Mouse (Mus musculus) liver, postnatal 0 days (tissue): ENCODE results near the gene Snx9. TPM values are rescaled to one million over a fixed set of nuclear protein-coding genes. Genes with fewer than 3 reads are reported as not detected.
A peak's percentile ranks its signal among the peaks of the same experiment; 100 is the strongest.

Source experiments
- ATAC-seq: fragments of 200-750 bp; cut with Nextera tagmentation; 2 replicates; pipeline ENCODE4 v1.8.0; 2017; ENCODE audit warnings: mild to moderate bottlenecking, moderate library complexity
- DNase-seq: peaks from one replicate; pipeline ENCODE4 v3.0.0-alpha.2; 2016
- H3K27ac ChIP-seq: fragments of 300-500 bp; sonication (generic); 2 replicates; pipeline ENCODE4 v1.5.1; 2014; ENCODE audit warnings: antibody characterized with exemption, moderate library complexity, mild to moderate bottlenecking, low read depth
- H3K27me3 ChIP-seq: fragments of 300-500 bp; sonication (generic); 2 replicates; pipeline ENCODE4 v1.6.1; 2014; ENCODE audit warnings: low read length, control low read depth, mixed read lengths; ENCODE audit not compliant: insufficient read depth
- H3K36me3 ChIP-seq: fragments of 300-500 bp; sonication (generic); replicated peaks from 2 replicates; pipeline ENCODE4 v1.6.1; 2014; ENCODE audit warnings: mild to moderate bottlenecking, control low read depth, low read length, moderate library complexity, mixed read lengths; ENCODE audit not compliant: insufficient read depth
- H3K4me1 ChIP-seq: fragments of 300-500 bp; sonication (generic); 2 replicates; pipeline ENCODE4 v1.6.1; 2014; ENCODE audit warnings: antibody characterized with exemption, mild to moderate bottlenecking, control low read depth; ENCODE audit not compliant: insufficient read depth
- H3K4me2 ChIP-seq: fragments of 300-500 bp; sonication (generic); 2 replicates; pipeline ENCODE4 v1.6.1; 2014; ENCODE audit warnings: low read depth, mild to moderate bottlenecking, low read length, moderate library complexity, mixed read lengths
- H3K4me3 ChIP-seq: fragments of 300-500 bp; sonication (generic); 2 replicates; pipeline ENCODE4 v1.5.1; 2014; ENCODE audit warnings: low read depth, low read length
- H3K9ac ChIP-seq: fragments of 300-500 bp; sonication (generic); replicated peaks from 2 replicates; pipeline ENCODE4 v1.6.1; 2014; ENCODE audit warnings: mild to moderate bottlenecking, moderate library complexity
- H3K9me3 ChIP-seq: fragments of 300-500 bp; sonication (generic); 2 replicates; pipeline ENCODE4 v1.6.1; 2016; ENCODE audit warnings: mild to moderate bottlenecking, control low read depth, low read length, mixed read lengths
- CTCF ChIP-seq: sonication (generic); IDR thresholded peaks from 2 replicates; pipeline ENCODE4 v1.5.1; 2016; ENCODE audit warnings: antibody characterized with exemption, low read depth
- EP300 ChIP-seq: IDR thresholded peaks from 2 replicates; pipeline ENCODE4 v1.6.1; 2016; ENCODE audit warnings: antibody characterized with exemption, low read depth, mild to moderate bottlenecking
- WGBS: fragments of 180-500 bp; shearing (Covaris S2); extraction: QIAGEN DNeasy Blood & Tissue Kit; methylation state at CpG from one replicate; pipeline ENCODE4 v1.1.7; 2014; ENCODE audit not compliant: insufficient replicate concordance; 5-methylcytosine and 5-hydroxymethylcytosine counted together
- polyA plus RNA-seq: library from polyadenylated mRNA; unstranded; fragments of >200 nt; fragmentation: Nextera tagmentation; extraction: Ambion mirVana; gene quantifications from 2 replicates; pipeline ENCODE4 v1.2.1, GENCODE M21; 2015

Snx9 gene
- polyA plus RNA-seq, 1 experiment from 2014 or later, result 13.5 TPM

GRCm38 (mm10) chr17:5819105-5819504 is 22.0 kb upstream of the Snx9 start:
- no peak overlapping the region for H3K4me2 ChIP-seq
- no peak overlapping the region for H3K4me3 ChIP-seq
- WGBS, result 69% methylated on average over 6 of the region's 6 CpGs
- DNase-seq (no peak), ATAC-seq (no peak)
- H3K27ac ChIP-seq, result no peak overlapping the region
- H3K27me3 ChIP-seq, result no peaks in the 10 kb centered on the region
- no peaks in the 10 kb centered on the region for H3K36me3 ChIP-seq
- H3K4me1 ChIP-seq, result no peaks in the 10 kb centered on the region
- H3K9me3 ChIP-seq, result no peaks in the 10 kb centered on the region
- TF ChIP-seq CTCF, result no peak
- no peak for TF ChIP-seq EP300
- H3K9ac ChIP-seq, result no peak overlapping the region

DNA sequence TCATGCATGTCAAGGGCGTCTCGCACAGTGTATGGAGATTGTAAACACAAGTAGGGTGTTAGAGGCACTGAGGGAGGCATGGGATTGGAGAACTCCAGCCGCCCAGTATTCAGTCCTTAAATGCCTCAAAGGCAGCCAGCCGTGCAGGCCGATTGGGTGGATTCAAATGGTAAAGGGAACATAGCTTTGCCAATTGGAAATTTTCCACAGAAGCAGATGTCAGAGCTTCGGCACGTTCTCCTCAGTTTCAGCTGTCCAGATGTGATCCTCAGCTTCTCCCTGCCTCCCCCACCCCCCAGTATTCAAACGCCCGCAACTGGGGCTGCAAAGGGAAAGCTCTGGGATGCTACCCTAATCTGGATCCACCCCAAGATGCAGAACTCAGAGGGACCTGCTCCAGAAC is 21.3 kb upstream of the Snx9 start:
- no peak overlapping the region for H3K4me3 ChIP-seq
- ATAC-seq, result no peak
- DNase-seq, result no peak
- H3K4me1 ChIP-seq, result no peaks in the 10 kb centered on the region
- WGBS, result 73% methylated on average over 9 of the region's 9 CpGs
- H3K27me3 ChIP-seq, result no peaks in the 10 kb centered on the region
- H3K27ac ChIP-seq, result no peak overlapping the region
- no peak for TF ChIP-seq EP300
- no peak for TF ChIP-seq CTCF
- no peaks in the 10 kb centered on the region for H3K36me3 ChIP-seq
- no peaks in the 10 kb centered on the region for H3K9me3 ChIP-seq
- no peak overlapping the region for H3K9ac ChIP-seq
- H3K4me2 ChIP-seq, result no peak overlapping the region

DNA sequence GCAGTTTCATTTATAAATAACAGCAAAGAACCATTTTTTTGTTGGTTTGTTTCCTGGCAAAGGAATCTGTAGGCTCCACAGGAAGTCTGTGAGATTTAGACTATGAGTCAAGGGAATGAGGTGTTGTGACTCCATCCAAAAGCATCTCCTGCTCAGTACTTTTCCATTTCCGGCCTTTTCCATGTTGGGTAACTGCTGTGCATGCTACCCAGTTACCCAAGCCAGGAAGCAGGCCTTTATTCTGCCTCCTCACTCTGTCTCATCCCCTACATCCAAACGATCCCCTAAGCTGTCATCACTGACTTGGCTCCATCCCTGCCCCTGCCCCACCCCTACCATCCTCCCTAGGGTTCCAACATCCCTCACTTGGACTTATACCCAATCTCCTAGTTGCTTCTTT is 18.6 kb upstream of the Snx9 start:
- no peak overlapping the region for H3K4me2 ChIP-seq
- H3K4me1 ChIP-seq, result no peaks in the 10 kb centered on the region
- WGBS, result 73% methylated on average over 2 of the region's 2 CpGs
- no peak overlapping the region for H3K9ac ChIP-seq
- DNase-seq (no peak), ATAC-seq (peak; percentile 21; the same call in 1 of the 2 replicates)
- H3K27me3 ChIP-seq, result no peaks in the 10 kb centered on the region
- no peaks in the 10 kb centered on the region for H3K36me3 ChIP-seq
- TF ChIP-seq CTCF, result no peak
- 0 out of 2 replicates have a peak, but pooled peaks have one; percentile 15 for TF ChIP-seq EP300
- no peaks in the 10 kb centered on the region for H3K9me3 ChIP-seq
- H3K27ac ChIP-seq, result no peak overlapping the region
- no peak overlapping the region for H3K4me3 ChIP-seq

DNA sequence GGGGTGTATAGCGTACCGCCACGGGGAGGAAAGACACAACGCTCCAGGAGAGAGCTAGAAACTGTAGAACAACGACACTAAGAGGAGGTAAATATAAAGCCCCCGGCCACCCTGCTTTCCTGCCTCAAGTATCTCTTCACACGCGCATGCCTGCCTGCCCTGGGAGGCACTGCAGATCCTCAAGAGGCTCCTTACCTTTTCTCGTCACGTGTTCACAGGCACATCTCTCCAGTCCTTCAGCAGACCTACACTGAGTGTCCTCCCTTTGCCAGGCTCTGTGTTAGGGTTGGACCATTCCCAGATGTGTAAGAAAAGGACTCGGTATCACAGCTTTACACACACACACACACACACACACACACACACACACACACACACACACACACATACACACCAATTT is 18.1 kb upstream of the Snx9 start:
- Histone ChIP-seq H3K4me3 (no peak overlapping the region), H3K9me3 (no peaks in the 10 kb centered on the region), H3K27me3 (no peaks in the 10 kb centered on the region), H3K36me3 (no peaks in the 10 kb centered on the region), H3K4me2 (no peak overlapping the region), H3K4me1 (peaks cover under 1% of the 10 kb centered on the region; the same call in 1 of the 2 replicates), H3K9ac (no peak overlapping the region), H3K27ac (no peak overlapping the region)
- 82% methylated on average over 11 of the region's 11 CpGs for WGBS
- TF ChIP-seq CTCF (no peak), EP300 (no peak)
- ATAC-seq (no peak), DNase-seq (no peak)

- DNase-seq, result no peak
- Histone ChIP-seq H3K27me3 (no peaks in the 10 kb centered on the region), H3K4me2 (peak overlapping the region; percentile 48), H3K4me1 (peaks cover 35% of the 10 kb centered on the region), H3K4me3 (no peak overlapping the region), H3K36me3 (no peaks in the 10 kb centered on the region), H3K27ac (peak overlapping the region; percentile 64), H3K9me3 (no peaks in the 10 kb centered on the region), H3K9ac (0 out of 2 replicates have a peak overlapping the region, but pooled peaks have one; percentile 46)
- ATAC-seq, result peak; percentile 23; the same call in 1 of the 2 replicates
- TF ChIP-seq EP300, result no peak
- TF ChIP-seq CTCF, result no peak
- WGBS, result 35% methylated on average over 14 of the region's 15 CpGs
Observed at GRCm38 (mm10) chr17:5827836-5828582, 13.1 kb upstream of the Snx9 start.

DNA sequence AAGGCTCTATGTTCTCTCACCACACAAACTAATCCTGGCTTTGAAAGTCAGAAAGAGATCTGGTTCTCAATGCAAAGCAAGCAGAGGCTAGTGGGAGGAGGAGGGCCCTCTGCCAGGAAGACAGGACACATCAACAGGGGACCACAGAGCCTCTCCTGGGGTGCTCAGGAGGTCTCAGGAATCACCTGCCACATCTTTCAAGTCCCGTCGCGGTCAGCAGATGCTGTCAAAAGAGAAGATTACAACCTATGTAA is 12.6 kb upstream of the Snx9 start:
- DNase-seq (no peak), ATAC-seq (no peak)
- Histone ChIP-seq H3K27ac (peak overlapping the region; percentile 64), H3K9ac (no peak overlapping the region), H3K36me3 (no peaks in the 10 kb centered on the region), H3K4me1 (peaks cover 35% of the 10 kb centered on the region), H3K4me2 (peak overlapping the region; percentile 48), H3K27me3 (no peaks in the 10 kb centered on the region), H3K4me3 (no peak overlapping the region), H3K9me3 (no peaks in the 10 kb centered on the region)
- TF ChIP-seq CTCF, result no peak
- no peak for TF ChIP-seq EP300
- WGBS, result 26% methylated on average over 3 of the region's 3 CpGs

DNA sequence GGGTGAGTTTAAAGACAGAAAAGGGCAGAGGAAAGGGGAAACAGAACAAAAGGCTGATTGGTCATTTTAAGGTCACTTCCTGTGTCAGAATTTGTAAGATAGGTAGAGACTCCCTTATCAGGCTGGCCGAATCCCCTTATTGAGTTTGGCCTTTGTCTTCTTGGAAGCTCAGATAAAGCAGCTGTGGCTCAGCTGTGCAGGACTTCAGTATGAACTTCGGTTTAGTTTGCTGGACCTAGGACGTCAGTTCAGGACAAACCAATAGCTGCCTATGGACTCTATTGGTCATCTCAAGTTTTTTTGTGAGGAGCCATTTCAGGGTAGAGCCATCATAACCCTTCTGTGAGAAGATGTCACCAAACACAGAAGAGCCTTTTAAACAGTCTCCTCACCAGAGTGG is 12.2 kb upstream of the Snx9 start:
- TF ChIP-seq EP300 (0 out of 2 replicates have a peak, but pooled peaks have one; percentile 20), CTCF (no peak)
- no peaks in the 10 kb centered on the region for H3K9me3 ChIP-seq
- H3K4me1 ChIP-seq, result peaks cover 35% of the 10 kb centered on the region
- H3K4me3 ChIP-seq, result no peak overlapping the region
- DNase-seq, result no peak
- H3K4me2 ChIP-seq, result no peak overlapping the region; the same call in 1 of the 2 replicates
- WGBS, result 26% methylated on average over 3 of the region's 3 CpGs
- H3K36me3 ChIP-seq, result no peaks in the 10 kb centered on the region
- peak overlapping the region; percentile 64 for H3K27ac ChIP-seq
- no peak overlapping the region for H3K9ac ChIP-seq
- ATAC-seq, result no peak
- H3K27me3 ChIP-seq, result no peaks in the 10 kb centered on the region
